Mouse (Mus musculus): ENCODE data around the gene Mrpl41.

DNA sequence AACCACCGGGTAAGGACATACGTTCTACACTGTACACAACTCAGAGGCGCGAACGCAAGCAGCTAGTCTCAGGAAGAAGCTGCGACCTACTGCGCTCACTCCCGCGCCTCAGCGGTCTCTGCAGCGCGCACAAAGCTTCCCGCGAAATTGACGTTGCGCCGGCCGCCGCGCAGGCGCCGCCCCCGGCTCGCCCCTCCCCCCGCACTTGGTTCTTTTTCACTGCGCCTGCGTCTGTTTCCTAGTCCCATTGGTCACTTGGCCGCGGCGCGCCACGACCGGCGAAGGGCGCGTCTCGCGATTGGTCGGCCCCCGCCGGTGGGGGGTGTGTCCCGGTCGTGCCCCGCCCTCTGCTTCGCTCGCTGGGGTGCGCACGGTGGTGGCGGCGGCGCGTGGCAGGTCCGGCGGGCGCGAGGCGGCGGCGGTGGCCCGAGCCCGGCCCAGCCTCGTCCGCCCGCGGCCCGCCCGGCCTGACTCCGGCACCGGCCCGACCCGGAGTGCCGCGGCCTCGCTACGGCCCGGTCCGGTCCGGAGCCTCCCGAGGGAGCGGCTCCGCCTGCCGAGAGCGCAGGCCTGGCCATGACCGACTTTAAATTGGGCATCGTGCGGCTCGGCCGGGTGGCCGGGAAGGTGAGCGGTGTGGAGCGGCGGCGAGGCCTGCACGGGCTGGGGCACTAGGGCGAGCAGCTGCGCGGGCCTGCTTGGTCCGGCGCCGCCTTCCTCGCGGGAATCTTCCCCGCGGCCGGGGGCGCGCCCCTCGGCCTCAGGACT lies 25.3 kb downstream of the Mrpl41 start, which contains the start of gene Zmynd19:
- no peak for TF ChIP-seq CTCF (IDR thresholded peaks at IDR 0.05; ENCODE audit: insufficient read depth, low read depth, low read length)
- peak; percentile 59 for TF ChIP-seq POLR2A (IDR thresholded peaks at IDR 0.05; ENCODE audit: insufficient read depth, low read depth, low read length)
